Mouse (Mus musculus): ENCODE measurements at regions not wholly inside any gene's neighbourhood (a gene's known extent, or its start where the extent isn't known, plus 50 kb on each side); places are given as distances from the start of the nearest gene placed in this dataset.

DNA sequence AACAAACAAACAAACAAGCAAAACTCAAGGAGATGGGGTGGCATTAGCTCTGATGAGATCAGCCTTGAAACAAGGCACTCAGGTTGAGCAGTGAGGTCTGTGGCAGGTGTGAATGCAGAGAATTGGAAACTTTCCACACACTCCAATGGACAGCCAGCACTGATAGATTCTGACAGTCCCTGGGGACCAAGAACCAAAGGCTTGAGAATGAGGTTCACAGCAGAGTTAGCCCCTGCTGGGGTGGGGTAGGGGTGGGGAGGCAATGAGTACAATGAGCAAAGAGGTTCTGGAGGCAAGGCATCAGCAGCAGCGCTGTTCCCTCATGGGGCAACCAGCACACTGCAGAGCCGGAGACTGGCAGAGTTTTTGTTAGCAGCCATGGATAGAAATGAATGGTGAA, 220.5 kb upstream of the Sp4 start:
- TF ChIP-seq GATA2 (IDR thresholded peaks at IDR 0.05; ENCODE audit: borderline replicate concordance, low read depth, low read length) (no peak), POLR2AphosphoS5 (IDR thresholded peaks at IDR 0.05; ENCODE audit: insufficient replicate concordance, low read depth, low read length) (no peak)
